Mouse (Mus musculus): ENCODE data around the gene Gpr6.

GRCm38 (mm10) chr10:41041478-41041877 is 30.6 kb downstream of the Gpr6 start:
- no peak for TF ChIP-seq GATA1 (IDR thresholded peaks at IDR 0.05; ENCODE audit: borderline replicate concordance, low read length)
- TF ChIP-seq FLI1 (IDR thresholded peaks at IDR 0.05; ENCODE audit: low read length): no peak

All from megakaryocyte, embryonic 14.5 days (primary cell).